Mouse (Mus musculus) embryo, embryonic 9.5 days (tissue): Measurements from ENCODE around the gene Zp2.

Experiments
- DNase-seq: peaks from one replicate; pipeline ENCODE4 v3.0.0-alpha.2; 2017; ENCODE audit errors: extremely low spot score

Zp2 gene

DNA sequence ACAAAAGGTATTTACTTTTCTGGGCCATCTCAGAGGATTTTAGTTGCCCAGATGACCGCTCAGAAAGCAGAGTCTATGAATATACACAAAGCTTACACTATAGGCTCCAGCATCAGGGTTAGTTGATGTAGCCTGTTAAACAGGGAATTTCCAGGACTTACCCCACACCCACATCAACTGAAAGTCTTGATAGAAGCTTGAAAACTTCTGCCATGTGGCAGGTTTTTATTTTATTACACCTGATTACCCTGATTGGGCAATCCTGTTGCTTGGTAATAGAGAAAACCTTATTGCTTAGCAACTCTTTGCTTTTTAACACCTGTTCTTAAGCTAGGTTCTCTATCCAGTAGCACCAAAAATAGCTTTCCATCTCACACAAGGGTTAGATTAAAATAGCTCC lies 2.3 kb downstream of the Zp2 start:
- no peak for DNase-seq

DNA sequence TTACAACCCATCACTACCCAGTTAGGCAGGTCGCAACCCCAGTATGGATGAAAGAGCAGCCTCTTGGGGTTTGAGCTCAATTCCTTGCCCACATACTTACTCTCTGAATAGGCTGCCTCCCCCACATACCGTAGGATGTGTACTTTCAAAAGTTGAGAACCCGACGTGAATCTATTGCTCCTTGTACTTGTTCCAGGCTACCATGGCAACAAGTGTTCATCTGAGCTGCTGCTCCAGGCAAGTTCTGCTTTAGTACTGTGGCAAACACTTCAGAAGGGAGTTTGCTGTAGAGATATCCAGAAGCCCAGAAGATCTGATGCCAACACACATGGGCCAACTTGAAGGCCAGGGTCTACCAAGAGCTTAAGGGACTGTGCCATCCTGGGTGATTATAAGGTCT lies 16.1 kb downstream of the Zp2 start:
- no peak for DNase-seq

GRCm38 (mm10) chr7:120127686-120128059 lies 17.4 kb downstream of the Zp2 start:
- DNase-seq, result peak; percentile 50

DNA sequence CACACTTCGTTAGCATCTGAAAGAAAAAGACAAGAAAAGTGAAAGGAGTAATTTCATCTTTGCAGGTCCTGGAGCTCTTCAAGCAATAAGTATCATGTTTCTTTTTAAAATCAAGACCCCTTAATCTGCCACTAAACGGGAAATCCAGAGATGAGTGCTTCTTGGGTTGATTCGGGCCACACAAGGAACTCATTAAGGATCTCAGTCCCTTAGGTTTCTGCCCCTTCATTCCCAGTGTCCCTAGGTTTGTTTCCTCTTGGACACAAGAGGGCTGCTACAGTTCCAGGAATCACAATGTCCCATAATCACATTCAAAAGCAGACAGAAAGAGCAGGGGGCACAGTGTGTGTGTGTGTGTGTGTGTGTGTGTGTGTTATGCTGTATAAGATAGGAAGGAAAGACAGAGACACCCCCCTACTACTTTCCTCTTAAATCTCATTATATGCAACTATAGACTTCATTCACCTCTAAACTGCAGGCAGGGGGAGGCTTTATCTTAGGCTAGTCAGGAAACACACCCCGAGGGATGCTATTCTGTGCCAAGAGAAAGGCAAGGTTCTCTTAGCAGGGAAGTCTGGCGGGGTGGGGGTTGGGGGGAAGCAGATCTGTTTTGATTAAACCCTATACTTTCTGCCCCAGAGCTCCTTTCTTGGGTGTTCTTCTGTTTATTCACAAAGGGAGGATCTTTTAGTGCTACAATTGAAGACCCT lies 18.0 kb downstream of the Zp2 start:
- peak; percentile 7 for DNase-seq

- DNase-seq, result peak; percentile 79
These were observed 20.2 kb downstream of the Zp2 start for GRCm38 (mm10) chr7:120124844-120125243.

DNA sequence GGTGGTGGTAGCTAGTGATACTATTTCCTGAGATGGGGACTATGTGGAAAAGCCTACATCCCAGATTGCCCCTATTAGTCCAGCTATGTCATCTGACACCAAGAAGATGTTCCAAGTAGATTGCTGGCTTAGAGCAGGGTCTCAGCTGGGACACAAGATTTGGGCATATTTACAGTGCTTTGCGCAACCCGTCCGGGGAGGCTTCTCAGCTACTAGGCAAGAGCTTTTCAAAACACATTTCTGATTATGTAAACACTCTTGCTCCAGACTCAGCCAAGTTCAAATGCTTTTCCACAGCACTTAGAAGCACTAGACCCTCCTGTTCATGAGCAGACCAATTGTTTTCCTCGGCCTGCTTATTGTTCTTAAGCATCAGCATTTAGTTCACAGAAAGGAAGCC lies 21.3 kb downstream of the Zp2 start:
- no peak for DNase-seq

DNA sequence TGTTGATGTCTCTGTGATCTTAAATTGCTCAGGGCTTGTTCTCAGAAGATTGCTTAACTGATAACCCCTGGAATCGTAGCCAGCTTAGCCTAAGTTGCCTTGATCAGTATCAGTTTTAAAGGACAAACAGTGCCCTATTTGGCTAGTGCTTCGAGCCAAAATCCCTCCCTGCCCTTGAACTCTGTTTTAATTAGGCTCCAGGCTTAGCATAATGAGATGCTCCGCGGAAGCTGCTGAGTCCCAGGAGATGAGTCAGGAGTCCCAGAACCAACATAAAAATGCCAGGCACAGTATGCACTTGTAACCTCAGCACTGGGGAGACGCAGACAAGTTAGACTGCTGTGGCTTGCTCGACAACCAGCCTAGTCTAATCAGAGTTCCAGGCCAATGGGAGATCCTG lies 27.6 kb downstream of the Zp2 start:
- no peak for DNase-seq

DNA sequence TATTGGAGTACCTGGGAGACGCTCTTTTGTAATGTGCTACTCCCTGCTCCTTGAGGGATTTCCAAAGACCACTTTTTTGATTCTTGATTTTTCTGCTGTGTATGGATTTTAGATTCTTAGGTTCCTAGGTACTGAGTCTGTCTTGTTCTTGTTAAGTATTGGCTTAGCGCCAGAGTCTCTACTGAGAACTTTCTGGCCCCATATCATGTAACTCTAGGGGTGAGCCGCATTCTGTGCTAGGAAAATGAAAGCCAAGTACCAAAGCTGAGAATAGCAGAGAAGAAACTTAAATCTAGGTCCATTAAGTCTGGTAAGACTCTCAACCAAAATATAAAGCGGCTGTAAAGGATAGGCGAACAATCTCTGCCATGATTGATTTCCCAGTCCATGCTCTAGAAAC lies 28.1 kb downstream of the Zp2 start:
- no peak for DNase-seq

- DNase-seq, result no peak
These were observed 35.4 kb downstream of the Zp2 start for GRCm38 (mm10) chr7:120109676-120110075.

- DNase-seq, result no peak
These were observed 38.7 kb downstream of the Zp2 start for GRCm38 (mm10) chr7:120106356-120106755.

DNA sequence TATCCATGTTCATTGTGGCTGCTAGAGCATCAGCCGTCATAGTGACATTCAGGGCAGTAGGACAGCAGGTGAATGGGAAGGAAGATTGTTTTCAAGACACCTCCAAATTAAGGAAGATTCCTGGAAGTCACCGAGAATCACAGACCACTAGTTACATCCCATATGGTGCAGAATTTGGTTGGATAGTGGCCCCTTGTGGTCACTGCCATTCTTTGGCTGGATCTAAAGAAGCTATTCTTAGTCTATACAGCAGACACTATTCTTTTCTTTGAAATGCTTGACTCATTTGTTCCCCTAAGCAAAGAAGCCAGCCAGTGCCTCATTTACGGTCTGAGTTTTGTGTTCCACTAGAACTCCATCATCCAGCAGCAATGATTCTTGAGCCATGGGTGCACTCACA lies 40.1 kb downstream of the Zp2 start:
- no peak for DNase-seq

GRCm38 (mm10) chr7:120103019-120103567 lies 42.0 kb downstream of the Zp2 start:
- peak; percentile 33 for DNase-seq

GRCm38 (mm10) chr7:120102164-120102972 lies 42.7 kb downstream of the Zp2 start, which contains the start of gene Tmem159:
Tmem159 (plus strand) TSS chr7:120102353.
- DNase-seq, result peak; percentile 94

- DNase-seq, result peak; percentile 72
These were observed 46.7 kb downstream of the Zp2 start for GRCm38 (mm10) chr7:120098403-120098802.

DNA sequence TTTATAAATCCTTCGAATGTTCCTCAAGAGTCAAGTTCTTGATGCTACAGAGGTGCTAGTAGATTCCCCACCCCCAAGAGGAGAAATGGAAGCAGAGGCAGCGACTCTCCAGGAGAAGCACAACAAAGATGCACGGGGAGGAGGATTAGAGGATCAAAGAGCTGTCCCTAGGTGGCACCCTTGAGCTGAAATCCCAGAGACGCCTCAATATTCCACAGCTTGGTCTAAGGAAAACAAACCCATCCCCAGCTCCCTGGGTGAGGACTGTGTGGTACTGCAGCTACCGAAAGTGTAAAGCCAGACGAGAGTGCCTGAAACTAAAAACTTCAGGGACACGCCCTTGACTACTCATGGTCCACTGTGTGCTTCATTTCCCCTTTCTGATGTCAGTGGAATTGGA lies 47.2 kb downstream of the Zp2 start:
- DNase-seq, result peak; percentile 76

DNA sequence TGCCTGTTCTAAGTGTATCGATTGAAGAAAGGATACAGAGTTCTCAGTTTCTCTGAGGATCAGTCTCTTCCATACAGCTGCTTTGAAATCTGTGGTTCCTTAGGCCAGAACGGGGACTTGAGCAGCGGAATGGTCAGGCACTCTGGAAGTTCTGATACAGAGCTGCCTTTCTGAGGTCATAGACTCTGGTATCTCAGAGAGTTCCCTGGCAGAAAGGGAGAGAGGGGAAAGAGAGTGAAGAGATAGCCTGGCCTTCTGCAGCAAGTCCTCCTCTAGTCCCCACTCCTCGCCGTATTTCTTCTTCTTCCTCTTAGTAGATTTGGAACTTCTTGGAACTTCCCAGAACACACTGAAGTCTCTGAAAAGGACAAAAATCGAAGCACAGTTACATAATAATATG lies 49.9 kb downstream of the Zp2 start, which contains the start of gene Dnah3:
Gene Dnah3, minus strand, starts transcription at position 101 of the 400 bp plus-strand sequence.
- DNase-seq, result no peak

DNA sequence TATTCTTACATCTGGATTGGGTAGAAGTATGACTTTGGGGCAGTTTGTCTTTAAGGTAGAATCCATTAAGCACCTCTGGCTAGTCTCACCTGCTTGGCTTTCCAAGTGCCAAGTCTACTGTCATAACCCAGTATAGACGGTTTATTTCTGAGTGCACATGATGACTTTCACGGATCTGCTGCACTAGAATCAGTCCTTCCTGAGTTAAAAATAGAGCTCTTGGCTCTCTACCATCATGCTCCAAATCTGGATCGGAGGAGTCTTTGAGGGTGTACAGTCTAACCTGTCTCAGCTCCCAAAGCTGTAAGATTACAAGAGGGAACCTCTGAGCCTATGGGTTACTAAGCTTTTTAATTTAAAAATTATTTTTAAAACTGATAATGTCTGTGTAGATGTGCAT lies 50.9 kb downstream of the Zp2 start:
- no peak for DNase-seq

GRCm38 (mm10) chr7:120093033-120093432 lies 52.1 kb downstream of the Zp2 start:
- no peak for DNase-seq

DNA sequence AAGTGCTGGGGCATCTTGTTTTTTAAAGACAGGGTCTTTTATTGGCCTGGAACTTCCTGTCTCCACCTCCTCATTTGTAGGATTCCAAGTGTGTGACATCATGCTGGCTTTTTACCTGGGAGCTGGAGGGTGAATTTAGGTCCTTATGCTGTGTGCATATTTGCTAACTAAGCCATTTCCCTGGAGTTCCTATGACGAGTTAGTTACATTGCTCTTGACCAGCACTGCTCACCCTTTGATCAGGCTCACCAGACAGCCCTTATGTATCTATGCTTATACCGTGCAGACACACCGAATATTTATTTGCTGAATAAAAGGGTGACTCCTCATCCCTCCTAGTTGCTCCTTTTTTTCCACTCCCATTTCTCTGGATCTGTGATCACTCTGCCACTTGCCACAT lies 64.9 kb downstream of the Zp2 start:
- no peak for DNase-seq
